Mouse (Mus musculus) central nervous system, embryonic 14 days (tissue): ENCODE measurements around the gene Eif3m. TPM values are rescaled to one million over a fixed set of nuclear protein-coding genes. Genes with fewer than 3 reads are reported as not detected.

Experiments
- polyA plus RNA-seq: library from polyadenylated mRNA; depleted of rRNA; stranded (reverse); fragments of >200 nt; gene quantifications from 2 replicates; pipeline ENCODE4 v1.2.3, GENCODE M21; 2012; rRNA removed

The Eif3m gene
- polyA plus RNA-seq: 129 and 134 TPM in 2 replicates

DNA sequence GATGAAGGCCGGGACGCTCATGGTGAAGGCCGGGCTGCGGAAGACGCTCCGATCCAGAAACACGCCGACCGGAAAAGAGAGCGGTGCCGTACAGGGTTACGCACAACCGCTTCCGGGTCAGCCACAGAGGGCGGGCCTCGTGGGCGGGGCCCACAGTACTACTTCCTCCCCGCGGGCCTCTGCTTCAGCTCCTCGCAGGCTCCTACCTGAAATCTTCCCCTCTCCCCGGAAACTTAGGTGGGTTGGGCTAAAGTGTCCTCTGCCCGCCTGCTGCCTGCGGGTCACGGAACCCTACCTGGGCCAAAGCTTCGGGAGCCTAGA lies at the start of gene Eif3m:
Eif3m (minus strand) TSS at position 114 of the 321 bp plus-strand sequence.

Other genes with a start within 250 kb of the Eif3m start
- 17.3 and 20.1 TPM in 2 replicates for gene Qser1, start 200.3 kb downstream of the Eif3m start, polyA plus RNA-seq
- 0.27 and 0.55 TPM in 2 replicates for gene Prrg4, start 167.2 kb downstream of the Eif3m start, polyA plus RNA-seq
- 5.6 and 6.6 TPM in 2 replicates for gene Ccdc73, start 149.3 kb downstream of the Eif3m start, polyA plus RNA-seq
- gene Gm11060, start 74.9 kb upstream of the Eif3m start, polyA plus RNA-seq: not detected in 2 replicates
- gene Wt1, start 109.4 kb upstream of the Eif3m start, polyA plus RNA-seq: 0.34 and 0.36 TPM in 2 replicates
- gene Them7, start 207.2 kb upstream of the Eif3m start, polyA plus RNA-seq: 0.09 and 0.16 TPM in 2 replicates